Mouse (Mus musculus) embryonic facial prominence, embryonic 14.5 days (tissue): ENCODE measurements at regions not wholly inside any gene's neighbourhood (a gene's known extent, or its start where the extent isn't known, plus 50 kb on each side); places are given as distances from the start of the nearest gene placed in this dataset.

ENCODE experiments used
- ATAC-seq: fragments of 200-750 bp; cut with Nextera tagmentation; 2 replicates; pipeline ENCODE4 v1.8.0; 2017; ENCODE audit warnings: low read depth, moderate number of reproducible peaks, moderate TSS enrichment
- DNase-seq: peaks from one replicate; pipeline ENCODE4 v3.0.0-alpha.2; 2015; ENCODE audit warnings: low spot score
- H3K27ac ChIP-seq: fragments of 300-500 bp; sonication (generic); replicated peaks from 2 replicates; pipeline ENCODE4 v1.5.1; 2014; ENCODE audit warnings: low read depth, mild to moderate bottlenecking, low read length, moderate library complexity
- H3K27me3 ChIP-seq: fragments of 300-500 bp; sonication (generic); replicated peaks from 2 replicates; pipeline ENCODE4 v1.6.1; 2014; ENCODE audit warnings: low read length; ENCODE audit not compliant: control insufficient read depth, insufficient read depth
- H3K36me3 ChIP-seq: fragments of 300-500 bp; sonication (generic); 2 replicates; pipeline ENCODE4 v1.6.1; 2014; ENCODE audit warnings: low read length, mixed read lengths; ENCODE audit not compliant: control insufficient read depth, insufficient read depth
- H3K4me1 ChIP-seq: fragments of 300-500 bp; sonication (generic); 2 replicates; pipeline ENCODE4 v1.6.1; 2014; ENCODE audit warnings: antibody characterized with exemption, low read length; ENCODE audit not compliant: control insufficient read depth, insufficient read depth
- H3K4me2 ChIP-seq: fragments of 300-500 bp; sonication (generic); 2 replicates; pipeline ENCODE4 v1.6.1; 2014; ENCODE audit warnings: low read depth, mild to moderate bottlenecking, low read length, moderate library complexity, mixed read lengths
- H3K4me3 ChIP-seq: fragments of 300-500 bp; sonication (generic); 2 replicates; pipeline ENCODE4 v1.5.1; 2014; ENCODE audit warnings: low read depth, mild to moderate bottlenecking, low read length
- H3K9ac ChIP-seq: fragments of 300-500 bp; sonication (generic); 2 replicates; pipeline ENCODE4 v1.6.1; 2014; ENCODE audit warnings: low read depth, mild to moderate bottlenecking, low read length, moderate library complexity, mixed read lengths
- H3K9me3 ChIP-seq: fragments of 300-500 bp; sonication (generic); 2 replicates; pipeline ENCODE4 v1.6.1; 2016; ENCODE audit warnings: low read length; ENCODE audit not compliant: control insufficient read depth
- WGBS: fragments of 180-500 bp; shearing (Covaris S2); extraction: QIAGEN DNeasy Blood & Tissue Kit; methylation state at CpG from one replicate; pipeline ENCODE4 v1.1.7; 2014; 5-methylcytosine and 5-hydroxymethylcytosine counted together

DNA sequence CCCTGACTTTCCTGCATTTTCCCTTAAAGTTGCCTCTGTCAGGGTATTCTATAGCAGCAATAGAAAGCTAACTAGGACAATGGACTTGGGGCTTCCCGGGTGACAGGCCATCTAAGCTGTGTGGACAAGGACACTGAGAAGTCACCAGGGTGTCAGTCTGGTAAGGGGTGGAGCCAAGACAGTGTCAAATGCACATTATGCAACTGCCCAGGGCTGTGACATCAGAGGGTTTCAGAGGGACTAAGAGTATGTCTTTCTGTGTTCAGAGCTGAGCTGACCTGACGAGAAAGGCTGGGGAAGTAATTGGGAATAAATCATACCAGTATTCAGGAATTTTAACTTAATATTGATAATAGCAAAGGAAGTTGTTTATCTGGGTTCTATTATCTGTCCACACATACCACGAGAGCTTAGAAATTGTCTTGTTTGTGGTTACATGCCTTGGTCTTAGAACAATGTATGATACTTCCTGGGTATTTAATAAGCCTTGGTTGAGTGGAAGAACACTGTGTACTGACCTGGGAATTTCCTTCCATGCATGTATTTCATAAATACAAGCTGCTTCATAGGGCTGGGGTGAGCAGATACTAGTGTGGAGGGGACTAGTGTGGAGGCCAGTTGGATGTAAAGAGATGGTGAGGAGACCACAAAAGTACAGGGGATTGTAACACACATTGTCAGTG lies 279.6 kb upstream of the Pabpc6 start:
- no peak overlapping the region for H3K4me3 ChIP-seq
- H3K9ac ChIP-seq = no peak overlapping the region
- DNase-seq = no peak
- no peak overlapping the region for H3K4me2 ChIP-seq
- no peak for ATAC-seq
- WGBS = 79% methylated on average over 3 of the region's 3 CpGs
- no peak overlapping the region for H3K27ac ChIP-seq
- H3K27me3 ChIP-seq = no peaks in the 10 kb centered on the region
- H3K9me3 ChIP-seq = no peaks in the 10 kb centered on the region
- H3K36me3 ChIP-seq = no peaks in the 10 kb centered on the region
- H3K4me1 ChIP-seq = no peaks in the 10 kb centered on the region

DNA sequence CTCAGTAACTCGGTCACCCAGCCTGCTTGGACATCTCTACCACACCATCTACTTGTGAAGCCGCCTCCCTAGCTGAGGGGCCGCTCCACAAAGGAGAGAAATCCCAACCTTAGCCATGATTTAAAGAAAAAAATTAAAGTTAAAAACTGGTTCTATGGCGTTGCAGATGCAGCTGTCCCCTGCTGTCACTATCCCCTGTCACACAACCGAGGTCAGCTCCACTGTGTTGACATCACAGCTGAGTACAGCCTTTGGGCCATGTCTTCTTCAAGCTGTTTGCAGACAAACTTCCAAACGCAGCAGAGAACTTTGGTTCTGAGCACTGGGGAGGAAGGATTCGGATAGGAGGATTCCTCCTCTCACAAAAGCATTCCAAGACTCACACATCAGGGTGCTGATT lies 278.1 kb upstream of the Pabpc6 start:
- Histone ChIP-seq H3K9ac (no peak overlapping the region), H3K27me3 (no peaks in the 10 kb centered on the region), H3K4me2 (no peak overlapping the region), H3K4me3 (no peak overlapping the region), H3K4me1 (no peaks in the 10 kb centered on the region), H3K36me3 (no peaks in the 10 kb centered on the region), H3K27ac (no peak overlapping the region), H3K9me3 (no peaks in the 10 kb centered on the region)
- ATAC-seq = no peak
- DNase-seq = no peak
- 80% methylated on average over 7 of the region's 7 CpGs for WGBS

- ATAC-seq (no peak), DNase-seq (no peak)
- no peaks in the 10 kb centered on the region for H3K27me3 ChIP-seq
- H3K9ac ChIP-seq = no peak overlapping the region
- WGBS = 83% methylated on average over 8 of the region's 8 CpGs
- H3K27ac ChIP-seq = no peak overlapping the region
- H3K4me2 ChIP-seq = no peak overlapping the region
- no peaks in the 10 kb centered on the region for H3K4me1 ChIP-seq
- no peak overlapping the region for H3K4me3 ChIP-seq
- peaks cover 4% of the 10 kb centered on the region; the same call in 1 of the 2 replicates for H3K9me3 ChIP-seq
- no peaks in the 10 kb centered on the region for H3K36me3 ChIP-seq
Observed at GRCm38 (mm10) chr17:9944513-9944912, 275.0 kb upstream of the Pabpc6 start.

- no peak for ATAC-seq
- Histone ChIP-seq H3K27me3 (no peaks in the 10 kb centered on the region), H3K9me3 (peaks cover 4% of the 10 kb centered on the region; the same call in 1 of the 2 replicates), H3K4me3 (no peak overlapping the region), H3K9ac (no peak overlapping the region), H3K4me1 (no peaks in the 10 kb centered on the region), H3K27ac (no peak overlapping the region), H3K4me2 (no peak overlapping the region), H3K36me3 (no peaks in the 10 kb centered on the region)
- WGBS = 84% methylated on average over 4 of the region's 4 CpGs
- no peak for DNase-seq
Observed at GRCm38 (mm10) chr17:9942171-9942570, 272.7 kb upstream of the Pabpc6 start.

GRCm38 (mm10) chr17:9939576-9939975 lies 270.1 kb upstream of the Pabpc6 start:
- no peaks in the 10 kb centered on the region for H3K4me1 ChIP-seq
- H3K27me3 ChIP-seq = no peaks in the 10 kb centered on the region
- ATAC-seq (no peak), DNase-seq (no peak)
- WGBS = 45% methylated on average over 6 of the region's 6 CpGs
- H3K9ac ChIP-seq = no peak overlapping the region
- no peak overlapping the region for H3K4me3 ChIP-seq
- H3K36me3 ChIP-seq = no peaks in the 10 kb centered on the region
- peaks cover 4% of the 10 kb centered on the region; the same call in 1 of the 2 replicates for H3K9me3 ChIP-seq
- no peak overlapping the region for H3K4me2 ChIP-seq
- no peak overlapping the region for H3K27ac ChIP-seq

DNA sequence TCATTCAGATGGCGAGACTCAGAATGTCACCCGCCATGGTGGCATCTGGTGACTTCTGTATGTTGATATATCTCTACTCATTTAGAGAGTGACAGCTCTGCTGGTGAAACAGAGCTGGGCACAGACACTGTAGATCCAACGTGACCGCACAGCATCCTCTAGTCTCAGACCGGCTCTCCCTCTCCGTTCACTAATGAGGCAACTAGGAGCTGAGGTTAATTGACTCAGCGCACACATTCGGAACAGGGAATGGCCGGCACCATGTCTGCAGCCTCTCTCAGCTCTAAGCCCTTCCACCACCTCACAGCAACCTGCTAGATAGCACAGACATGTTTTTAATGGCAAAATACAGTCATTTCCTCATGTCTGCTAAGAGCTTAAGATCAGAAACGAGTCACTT lies 268.9 kb upstream of the Pabpc6 start:
- Histone ChIP-seq H3K27ac (no peak overlapping the region), H3K9me3 (peaks cover 4% of the 10 kb centered on the region; the same call in 1 of the 2 replicates), H3K4me3 (no peak overlapping the region), H3K9ac (no peak overlapping the region), H3K4me2 (no peak overlapping the region), H3K4me1 (no peaks in the 10 kb centered on the region), H3K27me3 (no peaks in the 10 kb centered on the region), H3K36me3 (no peaks in the 10 kb centered on the region)
- 77% methylated on average over 10 of the region's 10 CpGs for WGBS
- ATAC-seq (no peak), DNase-seq (no peak)

DNA sequence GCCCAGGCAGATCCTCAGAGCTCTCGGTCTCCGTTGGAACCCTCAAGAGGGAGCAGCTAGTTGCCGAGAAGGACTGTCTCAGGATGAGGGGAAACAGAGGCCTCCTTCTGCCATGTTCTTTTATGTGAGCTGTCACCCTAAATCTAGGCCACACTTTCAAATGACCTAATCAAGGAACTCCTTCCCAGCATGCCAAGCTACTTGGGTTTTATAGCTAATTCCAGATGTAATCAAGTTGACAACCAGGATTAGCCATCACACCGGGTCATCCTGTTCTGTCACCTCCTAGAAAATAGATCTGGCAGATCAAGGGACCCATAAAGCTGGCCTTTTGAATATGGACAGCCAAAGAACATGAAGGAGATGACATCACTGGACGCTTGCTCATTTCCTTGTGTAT lies 267.7 kb upstream of the Pabpc6 start:
- ATAC-seq = no peak
- no peak overlapping the region for H3K27ac ChIP-seq
- DNase-seq = peak; percentile 46

DNA sequence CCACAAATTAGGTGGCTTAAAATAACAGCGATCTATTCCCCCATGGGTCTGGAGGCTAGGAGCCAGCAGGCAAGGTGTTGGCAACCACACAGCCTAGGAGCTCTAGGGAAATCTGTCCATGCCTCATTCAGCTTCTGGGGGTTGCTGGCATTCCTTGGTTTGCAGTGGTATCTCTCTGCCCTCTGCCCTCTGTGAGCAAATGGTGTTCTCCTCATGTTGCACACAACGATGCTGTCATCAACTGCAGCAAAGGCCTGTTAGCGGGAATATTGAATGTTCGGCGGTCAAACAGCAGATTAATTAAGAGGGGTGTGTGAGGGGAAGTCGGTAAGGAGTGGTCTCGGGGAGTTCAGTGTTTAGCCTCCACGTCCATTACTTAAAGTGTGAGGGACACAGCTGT lies 262.7 kb upstream of the Pabpc6 start:
- no peak overlapping the region for H3K27ac ChIP-seq
- no peaks in the 10 kb centered on the region for H3K9me3 ChIP-seq
- WGBS = 78% methylated on average over 8 of the region's 8 CpGs
- no peaks in the 10 kb centered on the region for H3K4me1 ChIP-seq
- H3K36me3 ChIP-seq = no peaks in the 10 kb centered on the region
- H3K9ac ChIP-seq = no peak overlapping the region
- ATAC-seq (no peak), DNase-seq (no peak)
- no peaks in the 10 kb centered on the region for H3K27me3 ChIP-seq
- no peak overlapping the region for H3K4me2 ChIP-seq
- no peak overlapping the region for H3K4me3 ChIP-seq

More for the DNA sequence above, 267.7 kb upstream of the Pabpc6 start:
- Histone ChIP-seq H3K9ac (no peak overlapping the region), H3K36me3 (no peaks in the 10 kb centered on the region), H3K27me3 (no peaks in the 10 kb centered on the region), H3K9me3 (peaks cover 4% of the 10 kb centered on the region; the same call in 1 of the 2 replicates), H3K4me3 (no peak overlapping the region), H3K4me2 (no peak overlapping the region), H3K4me1 (no peaks in the 10 kb centered on the region)
- 83% methylated on average over 5 of the region's 5 CpGs for WGBS

DNA sequence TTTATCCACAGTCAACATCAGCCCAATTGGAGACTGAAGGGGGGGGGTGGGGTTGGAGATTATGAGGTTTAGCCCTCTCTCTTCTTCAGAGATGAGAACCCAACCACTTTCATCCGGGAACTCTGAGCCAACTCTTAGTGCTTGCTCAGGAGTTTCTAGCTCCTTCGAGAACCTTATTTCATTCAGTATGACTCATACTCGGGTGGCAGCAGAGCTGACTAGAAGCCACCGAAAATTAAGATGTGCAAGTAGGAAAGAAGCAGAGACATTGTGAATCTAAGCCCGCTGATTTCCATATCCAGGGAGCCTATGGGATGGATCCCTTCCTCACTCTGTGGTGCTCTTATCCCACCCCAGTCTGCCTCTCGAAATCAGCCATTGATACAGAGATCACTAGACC lies 262.0 kb upstream of the Pabpc6 start:
- no peak for DNase-seq
- 81% methylated on average over 6 of the region's 6 CpGs for WGBS
- Histone ChIP-seq H3K36me3 (no peaks in the 10 kb centered on the region), H3K4me2 (no peak overlapping the region), H3K9ac (no peak overlapping the region), H3K9me3 (no peaks in the 10 kb centered on the region), H3K27me3 (no peaks in the 10 kb centered on the region), H3K4me1 (no peaks in the 10 kb centered on the region), H3K4me3 (no peak overlapping the region), H3K27ac (no peak overlapping the region)
- no peak for ATAC-seq
